Mouse (Mus musculus) skeletal muscle tissue, adult 2 months (tissue): ENCODE measurements around the gene Skida1.

Source experiments
- DNase-seq: peaks from one replicate; pipeline ENCODE4 v3.0.0-alpha.2; 2012; ENCODE audit warnings: low read depth, low spot score

Gene Skida1

DNA sequence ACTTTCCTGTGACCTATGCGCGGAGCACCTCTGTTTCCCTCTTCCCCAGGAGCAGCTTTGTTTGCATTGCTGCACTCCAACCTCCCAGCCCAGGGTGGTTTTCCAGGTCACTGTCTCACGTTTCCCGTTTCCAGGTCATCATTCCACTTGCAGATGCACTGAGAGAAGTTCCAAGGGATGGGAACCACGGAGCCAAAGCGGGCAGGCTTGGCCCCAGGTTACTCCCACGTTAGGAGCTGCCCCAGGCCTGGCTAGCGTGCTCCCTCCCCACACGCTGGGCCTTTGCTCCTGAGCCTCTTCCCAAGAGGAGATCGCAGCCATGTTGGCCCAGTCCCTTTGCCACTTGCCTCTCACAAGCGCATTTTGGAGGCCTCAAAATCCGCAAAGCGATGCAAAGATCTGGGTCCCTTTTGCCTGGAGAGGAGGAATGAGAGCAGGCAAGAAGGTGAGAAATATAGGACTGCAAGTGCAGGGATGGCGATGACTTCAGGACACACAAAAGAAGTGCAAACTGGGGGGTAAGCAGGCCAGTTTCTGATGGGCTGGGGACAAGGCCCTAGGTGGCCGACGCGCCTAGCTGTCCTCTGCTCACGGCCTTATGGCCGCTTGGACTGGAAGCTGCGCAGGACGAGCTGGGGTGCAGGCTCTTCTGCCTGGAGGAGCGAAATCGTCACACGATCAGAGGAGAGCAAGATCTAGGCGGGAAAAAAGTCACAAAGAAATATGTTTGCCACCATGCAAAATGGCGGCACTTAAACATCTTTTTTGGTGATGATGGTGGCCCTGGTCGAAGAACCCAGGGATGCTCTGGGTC, 8.3 kb downstream of the Skida1 start:
- DNase-seq, result no peak

DNA sequence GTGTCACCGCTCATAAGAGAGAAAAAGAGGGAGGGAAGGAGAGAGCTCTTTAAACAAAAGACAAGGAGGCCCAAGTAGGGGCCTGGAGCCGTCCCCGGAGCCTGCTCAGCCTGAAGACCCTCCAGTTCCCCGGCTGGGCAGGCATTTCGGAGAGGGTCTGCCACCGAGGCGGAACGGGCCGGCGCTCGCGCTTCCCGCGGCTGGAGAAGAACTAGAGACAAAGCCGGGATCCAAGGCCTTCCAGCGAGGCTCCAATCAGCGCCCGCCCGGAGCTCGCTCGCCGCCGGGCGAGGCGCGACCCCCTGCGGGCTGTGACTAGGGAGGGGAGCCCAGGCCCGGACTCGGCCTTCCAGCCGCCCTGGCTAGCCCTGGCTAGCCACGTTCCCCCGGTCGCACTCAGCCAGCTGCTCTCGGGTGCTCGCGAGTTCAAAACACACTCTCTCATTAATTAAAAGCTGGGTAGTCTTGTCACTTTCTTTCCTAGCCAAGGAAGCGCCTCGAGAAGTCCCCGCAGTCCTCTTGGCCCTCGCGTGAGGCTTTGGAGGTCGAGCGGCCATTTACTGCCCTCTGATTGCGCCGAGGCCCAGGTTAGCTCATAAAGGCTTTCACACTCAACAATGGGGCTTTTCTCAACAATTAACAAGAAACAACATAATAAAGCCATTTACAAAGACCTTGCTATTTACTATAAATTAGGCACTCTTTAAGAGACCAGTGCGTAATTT, 9.1 kb downstream of the Skida1 start:
- no peak for DNase-seq

DNA sequence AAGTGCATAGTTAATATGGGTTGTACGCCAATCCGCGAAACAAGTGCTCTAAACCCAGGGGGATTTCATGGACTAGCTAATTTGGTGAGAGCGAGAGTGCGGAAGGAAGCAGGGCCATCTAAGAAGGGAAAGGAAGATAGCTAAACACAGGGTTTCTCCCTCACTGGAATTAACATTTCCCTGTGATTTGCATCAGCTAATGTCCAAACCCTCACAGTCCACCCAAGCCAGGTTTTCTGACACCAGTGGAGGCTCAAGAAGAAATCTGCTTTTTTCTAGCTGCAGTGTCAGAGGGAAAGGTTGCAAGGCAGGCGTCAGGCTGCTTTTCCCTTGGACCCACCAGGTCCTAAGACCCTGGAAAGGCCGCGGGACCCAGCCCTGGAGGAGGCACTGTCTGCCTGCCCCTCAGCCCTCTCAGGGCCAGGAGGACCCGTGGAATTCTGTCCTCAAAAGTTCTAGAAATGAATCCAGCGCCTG, 9.9 kb downstream of the Skida1 start:
- DNase-seq, result no peak

DNA sequence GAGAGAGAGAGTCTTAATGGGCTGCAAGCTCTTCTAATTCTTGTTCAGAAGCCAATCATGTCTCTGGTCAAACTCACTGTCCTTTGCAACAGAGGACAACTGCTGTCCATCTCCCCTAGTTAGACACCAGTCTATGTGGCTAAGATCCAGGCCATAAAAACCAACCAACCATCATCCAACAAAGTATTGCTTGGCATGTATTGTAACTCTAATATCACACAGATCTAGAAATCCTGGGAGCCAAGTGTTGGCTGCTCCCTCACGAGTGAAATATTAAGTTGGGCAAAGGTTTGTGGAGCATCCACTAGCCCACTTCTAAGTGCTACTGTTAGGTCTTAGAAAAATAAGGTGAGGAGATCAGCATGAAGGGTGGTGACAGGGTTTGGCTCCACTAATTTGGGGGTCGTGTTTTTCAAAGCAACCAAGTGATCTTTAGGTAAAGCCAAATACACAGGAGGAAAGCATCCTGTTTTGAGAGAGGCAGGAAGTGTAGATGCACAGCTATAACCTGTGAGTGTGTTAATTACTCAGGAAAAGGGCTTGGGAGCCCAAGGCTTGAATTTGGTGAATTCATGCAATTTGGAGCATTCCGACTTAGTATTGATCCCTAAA, 10.6 kb downstream of the Skida1 start:
- DNase-seq, result no peak

DNA sequence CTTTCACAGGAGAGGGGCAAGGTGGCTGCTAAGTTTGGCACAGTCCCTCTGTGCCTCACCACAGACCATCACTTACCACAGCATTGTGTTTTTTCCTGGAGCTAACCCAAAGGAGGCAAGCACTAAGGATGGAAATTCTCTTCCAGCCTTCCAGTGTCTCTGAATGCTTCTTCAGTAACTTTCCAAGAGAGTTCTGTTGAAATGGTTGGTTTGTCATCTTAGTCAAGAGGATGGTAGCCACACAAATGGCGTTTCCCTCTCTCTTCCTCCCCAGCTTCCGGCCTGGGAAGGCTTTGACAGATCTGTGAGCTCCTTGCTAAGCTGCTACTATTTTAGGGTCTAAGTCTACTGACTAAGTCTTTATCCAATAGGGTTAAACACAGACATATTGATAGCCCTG, 11.4 kb downstream of the Skida1 start, which contains the start of gene A930004D18Rik:
TSS of gene A930004D18Rik (minus strand) at position 247 of the 400 bp plus-strand sequence.
- no peak for DNase-seq

DNA sequence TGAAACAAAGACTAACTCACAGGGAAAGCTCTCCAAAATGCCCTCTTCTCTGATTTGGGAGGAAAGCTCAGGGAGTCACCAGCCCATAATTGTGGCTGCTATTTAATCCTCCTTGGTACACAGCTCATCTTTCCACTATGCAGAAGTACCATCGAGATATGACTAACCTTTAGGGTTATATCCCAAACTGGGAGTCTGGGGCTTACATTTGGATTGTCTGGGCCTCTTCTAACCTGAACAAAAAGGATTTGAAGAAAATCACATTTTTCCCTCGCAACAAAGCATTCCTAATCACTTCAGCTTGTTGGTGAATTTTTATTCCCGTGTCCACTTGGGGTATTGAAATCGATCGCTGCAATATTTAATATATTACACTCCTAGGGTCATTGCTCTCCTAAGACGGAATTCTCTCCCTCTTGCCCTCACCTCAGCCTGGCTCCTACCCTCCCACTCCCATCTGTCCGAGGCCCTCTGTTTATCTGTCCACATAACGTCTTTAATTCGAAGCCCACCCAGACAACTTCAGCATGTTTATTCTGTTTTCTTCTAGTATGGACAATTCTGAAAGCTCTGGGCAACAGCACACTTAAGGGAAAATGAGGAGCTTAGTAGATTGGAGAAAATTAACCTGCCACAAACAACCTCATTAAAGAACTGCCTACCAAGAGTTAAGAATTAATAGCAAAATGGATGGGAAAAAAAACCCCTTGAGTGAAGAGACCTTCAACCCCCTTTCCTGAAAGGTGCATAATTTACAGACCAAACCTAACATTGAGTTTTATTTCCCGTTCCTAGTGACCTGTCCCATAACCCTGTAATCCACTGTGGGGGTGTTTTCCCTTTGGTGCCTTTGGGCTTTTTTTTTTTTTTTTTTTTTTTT, 14.2 kb downstream of the Skida1 start:
- no peak for DNase-seq

DNA sequence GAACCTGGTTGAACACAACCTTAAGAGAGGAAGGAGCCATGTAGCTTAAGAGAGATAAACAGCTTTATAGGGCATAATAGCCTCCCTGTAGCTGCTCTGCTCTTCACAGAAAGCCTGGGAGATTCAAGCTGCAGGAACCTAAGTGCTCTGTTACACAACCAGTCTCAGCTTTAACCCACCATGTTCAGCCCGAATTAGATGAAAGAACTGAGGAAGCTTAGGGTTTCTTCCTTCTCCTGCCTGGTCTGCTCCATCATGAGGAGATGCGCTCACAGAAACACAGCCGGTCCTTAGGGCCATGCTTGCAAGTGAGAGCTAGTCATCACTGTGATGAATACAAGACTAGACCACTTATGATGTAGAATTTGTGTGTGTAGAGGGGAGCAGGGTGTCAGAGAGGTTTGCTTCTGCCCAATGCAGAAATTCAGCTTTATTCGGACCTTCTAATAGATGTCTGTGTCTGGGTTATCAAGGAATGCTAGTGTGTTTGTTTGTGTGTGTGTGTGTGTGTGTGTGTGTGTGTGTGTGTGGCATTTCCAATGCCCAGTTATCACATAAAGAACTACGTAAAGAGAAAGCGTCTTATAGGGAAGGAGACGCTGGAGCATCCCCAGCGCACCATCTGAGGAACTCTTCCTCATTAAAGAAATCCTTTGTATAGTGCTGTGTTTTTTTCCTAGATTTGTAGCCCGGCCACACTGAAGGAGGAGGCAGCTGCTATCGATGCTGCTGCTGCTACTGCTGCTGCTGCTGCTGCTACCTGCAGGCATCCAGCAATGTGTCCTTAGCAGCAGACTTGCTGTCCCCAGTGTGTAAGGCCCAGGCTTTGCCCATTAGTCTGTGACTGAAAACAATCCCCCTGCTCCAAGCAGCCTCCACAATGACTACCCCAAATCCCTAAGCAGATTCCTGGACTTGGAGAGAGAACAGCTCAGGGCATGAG, 15.4 kb downstream of the Skida1 start:
- no peak for DNase-seq

DNA sequence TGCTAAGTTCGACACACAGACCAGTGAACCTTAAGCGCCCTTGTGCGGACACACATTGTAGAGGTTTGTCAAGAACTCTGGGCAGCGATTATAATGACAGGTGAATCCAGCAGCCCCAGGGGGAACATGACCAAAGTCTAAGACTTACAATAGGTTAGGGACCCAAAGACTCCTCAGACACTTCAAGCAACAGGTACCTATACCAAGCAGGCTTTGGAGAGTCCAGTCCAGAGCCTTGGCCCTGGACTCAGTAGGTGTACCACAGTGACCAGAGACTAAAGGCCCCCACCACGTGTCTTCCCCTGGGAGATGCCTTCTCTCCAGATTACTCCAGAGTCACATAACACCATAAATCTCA, 16.3 kb downstream of the Skida1 start:
- DNase-seq, result no peak

DNA sequence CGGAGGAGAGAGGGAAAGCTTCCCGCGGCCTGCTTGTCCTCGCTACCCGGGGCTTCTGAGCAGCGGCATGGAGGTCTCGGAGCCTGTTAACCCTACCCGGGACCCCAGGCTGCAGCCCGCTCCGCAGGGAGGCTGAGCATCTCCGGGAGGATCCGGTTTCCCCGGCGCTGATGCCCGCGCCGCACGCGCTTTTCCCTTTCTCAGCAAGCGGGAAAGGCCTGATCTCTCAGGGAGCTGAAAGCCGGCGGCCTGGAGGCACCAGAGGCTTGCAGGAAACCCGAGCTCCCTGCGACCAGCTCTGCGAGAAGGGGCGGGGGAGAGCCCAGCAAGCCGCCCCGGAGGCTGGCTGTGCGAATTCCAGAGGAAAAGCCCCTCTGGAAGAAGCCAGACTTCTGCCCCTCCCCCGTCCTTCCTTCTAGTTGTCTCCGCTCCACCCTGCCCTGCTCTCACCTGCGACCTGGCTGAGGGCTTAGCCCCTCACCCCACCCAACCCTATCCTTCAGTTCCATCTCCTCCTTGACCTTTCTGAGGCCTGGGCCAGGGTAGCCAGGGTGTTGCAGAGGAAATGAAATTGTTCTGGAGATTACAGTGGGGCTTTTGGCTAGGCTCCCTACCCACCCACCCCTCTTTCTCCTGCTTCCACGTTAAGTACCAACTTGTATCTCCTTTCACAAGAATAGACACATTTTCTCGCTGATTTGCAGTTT, 16.9 kb downstream of the Skida1 start:
- DNase-seq, result no peak

DNA sequence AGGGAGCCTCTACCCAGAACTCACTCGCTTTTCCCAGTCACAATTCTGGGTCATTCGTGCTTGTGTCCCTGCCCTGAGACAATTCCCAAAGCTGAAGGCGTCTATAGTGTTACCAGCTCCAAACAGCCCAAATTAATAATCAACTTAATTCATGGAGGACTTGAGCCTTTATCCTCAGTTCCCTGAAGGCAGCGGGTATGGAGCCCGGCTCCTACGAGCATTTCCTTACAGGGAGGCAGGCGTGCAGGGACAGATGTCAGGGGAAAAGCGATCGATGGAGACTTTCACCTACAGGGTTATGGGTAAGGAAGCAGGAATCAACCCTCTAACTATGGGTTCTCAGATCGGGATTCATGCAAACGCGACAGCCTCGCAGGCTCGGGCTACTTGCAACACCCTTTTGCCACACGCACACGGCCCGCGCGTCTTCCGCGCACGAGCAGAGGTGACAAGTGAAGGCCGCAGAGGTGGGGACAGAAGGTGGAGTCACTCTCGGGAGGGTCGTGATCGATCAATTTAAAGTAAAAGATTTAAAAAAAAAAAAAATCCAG, 17.5 kb downstream of the Skida1 start:
- no peak for DNase-seq

DNA sequence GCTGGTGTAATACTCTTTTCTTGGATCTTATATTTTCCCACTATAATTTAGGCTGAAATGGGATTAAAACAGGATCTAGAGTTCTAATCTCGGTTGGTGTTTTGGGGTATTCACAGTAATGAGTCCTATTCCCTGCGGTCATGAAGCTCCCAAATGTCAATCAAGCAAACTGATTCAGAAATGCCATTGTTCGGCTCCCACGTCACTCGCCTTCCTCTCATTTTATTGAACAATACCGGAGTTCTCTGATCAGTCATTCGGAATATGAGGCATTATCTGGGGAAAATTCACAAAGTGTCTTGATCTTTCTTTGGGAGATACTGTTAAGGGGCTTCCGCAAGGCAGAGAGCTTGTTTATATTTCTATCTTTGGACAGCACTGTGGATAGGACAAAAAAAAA, 18.3 kb downstream of the Skida1 start:
- no peak for DNase-seq

DNA sequence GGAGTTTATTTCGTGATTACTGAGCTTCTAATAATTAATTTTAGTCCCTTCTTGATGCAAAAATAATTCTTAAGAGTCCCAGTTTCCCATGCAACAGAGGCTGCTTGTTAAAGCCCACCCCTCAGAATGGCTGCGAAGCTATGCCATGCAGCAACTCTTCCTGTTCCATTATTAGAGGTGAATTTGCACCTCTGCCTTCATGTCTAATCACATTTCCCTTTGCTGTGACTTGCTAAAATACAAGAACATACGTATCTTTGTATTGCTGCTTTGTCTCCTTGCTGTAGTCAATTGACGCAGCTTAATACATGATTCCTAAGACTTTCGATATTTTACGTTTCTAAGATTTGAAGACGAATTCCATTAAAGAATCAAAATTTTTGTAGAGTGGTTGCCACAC, 19.2 kb downstream of the Skida1 start:
- DNase-seq, result no peak

DNA sequence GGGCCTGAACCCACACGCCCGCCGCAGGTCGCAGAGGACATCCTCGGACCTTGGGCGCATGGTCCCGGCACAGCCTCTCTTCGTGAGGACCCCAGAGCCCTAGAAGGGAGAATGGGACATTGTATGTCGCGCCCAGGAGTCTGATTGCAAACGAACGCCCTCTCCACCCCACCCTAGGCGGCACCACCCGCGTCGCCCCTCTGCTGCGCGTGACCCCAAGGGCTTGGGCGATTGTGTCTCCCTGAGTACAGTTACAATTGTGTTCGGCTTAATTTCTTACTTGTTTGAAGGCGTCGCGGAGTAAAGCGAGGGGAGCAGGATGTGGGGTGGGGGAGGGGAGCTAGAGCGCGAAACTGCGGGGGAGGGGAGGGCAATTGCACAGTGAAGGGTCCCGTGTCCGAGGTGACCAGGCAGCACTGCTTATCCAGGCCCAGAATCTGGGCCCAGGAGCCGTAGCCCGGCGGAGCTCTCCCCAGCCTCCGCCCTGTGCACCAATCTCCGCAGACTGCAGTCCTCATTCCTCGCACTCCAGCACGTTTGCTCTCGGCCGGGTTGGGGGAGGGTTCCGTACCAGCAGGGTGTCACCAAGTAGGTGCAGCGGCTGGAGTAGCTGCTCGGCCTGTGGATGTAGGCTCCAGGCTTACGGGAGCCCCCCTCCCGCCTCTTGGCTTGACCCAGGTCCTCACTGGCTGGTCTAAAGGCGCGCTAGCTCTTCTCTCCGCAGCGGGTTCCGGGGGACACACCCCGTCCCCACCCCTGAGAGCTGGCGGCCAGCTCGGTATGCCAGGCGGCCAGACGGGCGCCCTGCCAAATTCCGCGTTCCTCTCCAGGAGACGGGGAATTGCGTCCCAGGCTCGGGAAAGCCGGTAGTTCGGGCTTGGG, 20.5 kb downstream of the Skida1 start:
- peak; percentile 70 for DNase-seq

DNA sequence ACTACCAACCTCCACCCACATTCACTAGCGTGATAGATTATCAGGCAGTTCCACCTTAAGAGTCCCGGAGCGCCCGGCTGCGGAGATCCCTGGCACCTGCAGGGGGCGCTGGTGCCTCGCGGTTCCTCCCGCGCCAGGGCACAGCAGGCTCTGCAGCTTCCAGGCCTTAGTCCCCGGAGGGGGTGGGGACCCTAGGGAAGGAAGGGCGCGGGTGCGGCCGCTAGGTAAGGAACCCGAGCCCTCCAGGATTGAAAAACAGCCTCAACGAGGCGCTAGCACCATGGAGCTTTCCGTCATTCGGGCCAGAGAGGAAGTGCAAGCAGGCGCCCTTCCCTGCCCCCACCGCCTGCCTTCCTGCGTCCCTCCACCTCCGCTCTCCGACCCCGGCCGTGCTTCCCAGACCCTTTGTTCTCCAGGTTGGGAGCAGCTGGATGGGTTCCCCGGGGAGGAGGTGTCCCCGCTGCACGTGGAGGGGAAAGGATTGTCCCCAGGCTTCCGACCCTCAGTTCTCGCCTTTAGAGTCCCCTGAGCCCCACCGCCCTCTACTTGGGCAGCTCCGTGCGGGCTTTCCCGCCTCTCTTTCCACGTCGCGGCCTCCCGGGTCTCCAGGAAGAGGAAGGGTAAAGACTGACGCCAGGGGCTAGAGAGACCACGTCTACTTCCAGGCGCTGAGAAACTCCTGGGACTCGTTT, 21.3 kb downstream of the Skida1 start:
- DNase-seq, result peak; percentile 85

DNA sequence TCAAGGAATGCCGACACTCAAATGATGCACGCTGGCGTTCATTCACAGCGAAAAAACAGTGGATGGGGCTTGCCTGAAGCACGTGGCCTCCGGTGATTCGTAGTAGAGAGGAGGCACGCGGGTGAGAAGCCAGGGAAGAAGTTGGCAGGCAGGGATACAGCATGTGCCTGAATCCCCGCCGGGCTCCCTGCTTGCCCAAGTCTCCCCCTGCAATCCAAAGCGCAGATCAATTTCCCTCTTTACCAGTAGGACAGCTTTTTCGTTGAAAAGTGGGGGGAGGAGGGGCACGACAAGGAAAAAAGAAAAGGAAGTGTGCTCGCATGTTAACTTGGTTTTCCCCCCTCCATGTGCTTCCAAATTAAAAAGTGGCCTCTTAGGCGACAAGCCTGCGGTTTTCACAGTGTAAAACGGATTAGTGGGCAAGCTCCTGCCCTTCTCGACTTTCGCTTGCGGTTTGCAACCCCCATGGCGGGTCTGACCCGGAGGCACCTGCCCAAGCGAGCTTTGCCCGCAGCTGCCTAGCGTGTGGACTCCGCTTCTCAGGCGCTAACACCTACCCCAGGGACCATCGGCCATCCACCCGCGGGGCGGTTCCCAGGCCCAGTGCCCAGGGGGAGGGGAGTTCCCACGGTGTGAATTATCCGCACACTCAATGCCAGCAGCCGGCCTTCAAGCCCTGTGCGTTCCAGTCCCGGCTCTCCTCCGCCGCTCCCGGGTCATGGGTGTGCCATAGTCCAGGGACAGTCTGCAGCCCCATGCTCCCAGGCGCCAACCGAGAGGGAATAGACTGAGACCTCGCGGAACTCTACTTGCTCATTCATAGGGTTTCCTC, 22.5 kb downstream of the Skida1 start:
- no peak for DNase-seq

DNA sequence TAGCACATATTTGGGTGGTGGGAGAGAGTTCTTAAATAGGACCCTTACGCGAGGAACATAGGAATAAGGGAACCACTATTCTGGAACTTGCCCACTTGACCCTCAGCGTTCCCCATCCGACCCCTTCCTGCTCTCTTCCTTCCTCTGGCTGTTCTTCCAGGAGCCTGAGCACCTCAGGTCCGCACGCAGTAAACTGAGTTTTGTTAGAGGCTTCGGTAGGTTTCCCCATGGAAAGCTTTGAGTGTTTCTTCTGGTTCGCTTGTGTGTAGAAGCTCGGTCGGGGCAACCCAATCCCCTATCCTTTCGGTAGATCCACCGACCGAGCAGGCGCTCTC, 23.1 kb downstream of the Skida1 start:
- DNase-seq, result no peak

DNA sequence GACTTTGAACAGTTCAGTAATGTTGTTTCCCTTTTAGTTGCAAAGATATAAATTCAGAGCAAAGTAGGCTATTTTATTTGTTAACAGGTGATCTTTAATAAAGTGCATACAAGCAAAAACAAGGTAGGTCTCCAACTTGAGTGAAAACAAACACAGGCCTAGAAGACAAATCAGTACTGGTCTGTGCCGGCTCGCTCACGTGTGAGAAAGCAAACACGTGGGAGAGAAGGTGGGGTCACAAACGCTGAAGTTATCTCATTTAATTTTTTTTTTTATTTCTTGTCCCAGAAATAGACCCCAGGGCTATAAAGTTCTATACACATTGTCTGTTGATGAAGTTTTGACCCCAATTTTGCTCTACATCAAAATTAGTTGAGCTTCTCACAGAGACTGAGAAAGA, 23.7 kb downstream of the Skida1 start:
- no peak for DNase-seq
